Mouse (Mus musculus) stomach, postnatal 0 days (tissue): Measurements from ENCODE around the gene Top2a.

Experiments used
- CTCF ChIP-seq: IDR thresholded peaks from 2 replicates; pipeline ENCODE4 v1.5.1; 2016; ENCODE audit warnings: antibody characterized with exemption, low read depth, mild to moderate bottlenecking, moderate library complexity
- EP300 ChIP-seq: optimal IDR thresholded peaks from 2 replicates; pipeline ENCODE3; 2016; ENCODE audit warnings: antibody characterized with exemption

DNA sequence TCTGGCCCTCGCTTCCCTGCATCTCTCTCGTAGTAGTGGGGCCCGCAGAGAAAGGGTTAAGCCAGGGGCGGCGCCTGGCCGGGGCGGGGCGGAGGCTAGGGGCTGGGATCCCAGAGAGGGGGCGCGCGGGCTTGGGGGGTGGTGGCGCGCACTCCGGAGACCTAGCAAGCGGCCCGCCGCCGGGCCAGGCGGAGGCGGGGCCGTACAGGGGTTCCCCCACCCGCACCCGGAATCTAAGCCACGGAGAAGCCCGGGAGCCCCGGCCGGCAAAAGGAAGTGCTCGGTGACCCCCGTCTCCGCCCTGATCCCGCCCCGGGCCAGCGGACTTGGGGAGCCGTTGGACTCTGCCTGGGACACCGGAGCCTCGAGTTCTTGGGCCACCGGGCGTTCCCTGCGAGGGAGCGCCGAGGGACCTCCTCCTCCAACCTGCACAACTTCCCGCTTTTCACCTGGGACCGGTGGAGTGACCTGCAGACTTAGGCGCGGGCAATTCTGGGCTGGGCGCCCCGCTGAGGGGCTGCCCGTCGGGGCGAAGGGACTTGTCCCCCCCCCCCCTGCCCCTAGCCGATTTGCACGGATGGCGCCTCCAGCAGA is 63.6 kb downstream of the Top2a start:
- TF ChIP-seq CTCF (no peak), EP300 (no peak)
